Mouse (Mus musculus): Measurements from ENCODE around the gene Sema4c.

Sema4c gene

GRCm38 (mm10) chr1:36558031-36558993, at the start of gene Sema4c:
Sema4c (minus strand) TSS chr1:36558349.
- no peak for DNase-seq (ENCODE audit: extremely low spot score, low read depth, low spot score)

GRCm38 (mm10) chr1:36606951-36607350, 48.8 kb upstream of the Sema4c start:
- DNase-seq (ENCODE audit: extremely low spot score, low read depth, low spot score): no peak

GRCm38 (mm10) chr1:36604254-36605156, 46.4 kb upstream of the Sema4c start:
- DNase-seq (ENCODE audit: extremely low spot score, low read depth, low spot score): no peak

GRCm38 (mm10) chr1:36603361-36603760, 45.2 kb upstream of the Sema4c start:
- DNase-seq (ENCODE audit: extremely low spot score, low read depth, low spot score): no peak

- DNase-seq (ENCODE audit: extremely low spot score, low read depth, low spot score): no peak
These were observed 44.1 kb upstream of the Sema4c start for GRCm38 (mm10) chr1:36602271-36602670.

- no peak for DNase-seq (ENCODE audit: extremely low spot score, low read depth, low spot score)
These were observed 40.3 kb upstream of the Sema4c start for GRCm38 (mm10) chr1:36598411-36598810.

GRCm38 (mm10) chr1:36596114-36596513, 38.0 kb upstream of the Sema4c start:
- DNase-seq (ENCODE audit: extremely low spot score, low read depth, low spot score): no peak

- DNase-seq (ENCODE audit: extremely low spot score, low read depth, low spot score): no peak
These were observed 37.2 kb upstream of the Sema4c start for GRCm38 (mm10) chr1:36595167-36595931.

- no peak for DNase-seq (ENCODE audit: extremely low spot score, low read depth, low spot score)
These were observed 35.0 kb upstream of the Sema4c start for GRCm38 (mm10) chr1:36593099-36593498.

GRCm38 (mm10) chr1:36591408-36591807, 33.3 kb upstream of the Sema4c start:
- DNase-seq (ENCODE audit: extremely low spot score, low read depth, low spot score): no peak

- no peak for DNase-seq (ENCODE audit: extremely low spot score, low read depth, low spot score)
These were observed 32.5 kb upstream of the Sema4c start for GRCm38 (mm10) chr1:36590664-36591063.

GRCm38 (mm10) chr1:36589486-36589885, 31.3 kb upstream of the Sema4c start:
- DNase-seq (ENCODE audit: extremely low spot score, low read depth, low spot score): no peak

- no peak for DNase-seq (ENCODE audit: extremely low spot score, low read depth, low spot score)
These were observed 30.6 kb upstream of the Sema4c start for GRCm38 (mm10) chr1:36588476-36589450.

GRCm38 (mm10) chr1:36587860-36588259, 29.7 kb upstream of the Sema4c start:
- no peak for DNase-seq (ENCODE audit: extremely low spot score, low read depth, low spot score)

- DNase-seq (ENCODE audit: extremely low spot score, low read depth, low spot score): no peak
These were observed 28.1 kb upstream of the Sema4c start for GRCm38 (mm10) chr1:36586288-36586687.

GRCm38 (mm10) chr1:36583408-36584116, 25.4 kb upstream of the Sema4c start:
- no peak for DNase-seq (ENCODE audit: extremely low spot score, low read depth, low spot score)

GRCm38 (mm10) chr1:36582211-36582610, 24.1 kb upstream of the Sema4c start:
- no peak for DNase-seq (ENCODE audit: extremely low spot score, low read depth, low spot score)

- DNase-seq (ENCODE audit: extremely low spot score, low read depth, low spot score): no peak
These were observed 23.1 kb upstream of the Sema4c start for GRCm38 (mm10) chr1:36581260-36581659.

All from hindlimb bud, embryonic 11.5 days (tissue).